Mouse (Mus musculus) forebrain, embryonic 13.5 days (tissue): ENCODE results near the gene Zscan20. TPM values are rescaled to one million over a fixed set of nuclear protein-coding genes. Genes with fewer than 3 reads are reported as not detected.
"Not testable (repeated sequence)": the region's sequence is repeated elsewhere in the genome, so short reads cannot be mapped to it uniquely, and the experiment has no call there.

ENCODE experiments used
- ATAC-seq: fragments of 200-750 bp; cut with Nextera tagmentation; 2 replicates; pipeline ENCODE4 v1.8.0; 2017
- H3K27ac ChIP-seq: fragments of 300-500 bp; sonication (generic); 2 replicates; pipeline ENCODE4 v1.5.1; 2015; ENCODE audit warnings: inconsistent platforms, mild to moderate bottlenecking, moderate library complexity
- H3K27me3 ChIP-seq: fragments of 300-500 bp; sonication (generic); 2 replicates; pipeline ENCODE4 v1.6.1; 2015; ENCODE audit warnings: mild to moderate bottlenecking, inconsistent platforms
- H3K36me3 ChIP-seq: fragments of 300-500 bp; sonication (generic); 2 replicates; pipeline ENCODE4 v1.6.1; 2015; ENCODE audit warnings: mild to moderate bottlenecking, inconsistent platforms; ENCODE audit not compliant: poor library complexity, severe bottlenecking
- H3K4me1 ChIP-seq: fragments of 300-500 bp; sonication (generic); 2 replicates; pipeline ENCODE4 v1.6.1; 2015; ENCODE audit warnings: inconsistent platforms
- H3K4me2 ChIP-seq: fragments of 300-500 bp; sonication (generic); 2 replicates; pipeline ENCODE4 v1.6.1; 2015; ENCODE audit warnings: inconsistent platforms, mild to moderate bottlenecking, moderate library complexity
- H3K4me3 ChIP-seq: fragments of 300-500 bp; sonication (generic); 2 replicates; pipeline ENCODE4 v1.5.1; 2015; ENCODE audit warnings: mild to moderate bottlenecking, inconsistent platforms
- H3K9ac ChIP-seq: fragments of 300-500 bp; sonication (generic); 2 replicates; pipeline ENCODE4 v1.6.1; 2015; ENCODE audit warnings: mild to moderate bottlenecking, inconsistent platforms
- H3K9me3 ChIP-seq: fragments of 300-500 bp; sonication (generic); replicated peaks from 2 replicates; pipeline ENCODE4 v1.6.1; 2016; ENCODE audit warnings: inconsistent platforms
- WGBS: fragments of 180-500 bp; shearing (Covaris S2); methylation state at CpG from one replicate; pipeline ENCODE4 v1.1.7; 2015; 5-methylcytosine and 5-hydroxymethylcytosine counted together
- polyA plus RNA-seq: library from polyadenylated mRNA; unstranded; fragments of >200 nt; fragmentation: Nextera tagmentation; extraction: Ambion mirVana; gene quantifications from 2 replicates; pipeline ENCODE4 v1.2.1, GENCODE M21; 2015

The Zscan20 gene
- polyA plus RNA-seq, 1 experiment from 2014 or later: 5.4 TPM

DNA sequence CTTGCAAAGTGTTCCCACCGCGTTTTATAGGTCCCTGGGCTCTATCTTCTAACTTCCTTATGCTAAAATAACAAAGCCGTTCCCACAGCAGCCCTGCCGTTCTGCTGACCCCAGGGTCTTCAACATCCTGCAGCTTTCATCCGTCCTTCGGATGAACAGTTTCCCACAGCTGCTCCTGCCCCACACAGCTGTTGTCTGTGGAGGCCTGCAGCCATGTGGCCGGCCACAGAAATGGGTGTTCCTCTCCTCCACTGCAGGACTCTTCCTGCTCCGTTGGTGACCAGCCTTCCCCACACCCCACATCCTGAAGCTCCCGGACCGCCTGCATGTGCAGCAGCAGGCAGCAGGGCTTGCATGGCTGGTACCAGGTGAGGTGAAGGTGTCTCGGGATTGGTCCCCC, 27.4 kb upstream of the Zscan20 start:
- H3K4me1 ChIP-seq: 0 out of 2 replicates have a peak, but pooled peaks cover 9% of the 10 kb centered on the region
- H3K9ac ChIP-seq: no peak overlapping the region
- no peak overlapping the region for H3K4me3 ChIP-seq
- no peak for ATAC-seq
- H3K4me2 ChIP-seq: no peak overlapping the region
- no peaks in the 10 kb centered on the region for H3K36me3 ChIP-seq
- no peaks in the 10 kb centered on the region for H3K9me3 ChIP-seq
- 68% methylated on average over 11 of the region's 11 CpGs for WGBS
- no peaks in the 10 kb centered on the region for H3K27me3 ChIP-seq
- H3K27ac ChIP-seq: no peak overlapping the region

DNA sequence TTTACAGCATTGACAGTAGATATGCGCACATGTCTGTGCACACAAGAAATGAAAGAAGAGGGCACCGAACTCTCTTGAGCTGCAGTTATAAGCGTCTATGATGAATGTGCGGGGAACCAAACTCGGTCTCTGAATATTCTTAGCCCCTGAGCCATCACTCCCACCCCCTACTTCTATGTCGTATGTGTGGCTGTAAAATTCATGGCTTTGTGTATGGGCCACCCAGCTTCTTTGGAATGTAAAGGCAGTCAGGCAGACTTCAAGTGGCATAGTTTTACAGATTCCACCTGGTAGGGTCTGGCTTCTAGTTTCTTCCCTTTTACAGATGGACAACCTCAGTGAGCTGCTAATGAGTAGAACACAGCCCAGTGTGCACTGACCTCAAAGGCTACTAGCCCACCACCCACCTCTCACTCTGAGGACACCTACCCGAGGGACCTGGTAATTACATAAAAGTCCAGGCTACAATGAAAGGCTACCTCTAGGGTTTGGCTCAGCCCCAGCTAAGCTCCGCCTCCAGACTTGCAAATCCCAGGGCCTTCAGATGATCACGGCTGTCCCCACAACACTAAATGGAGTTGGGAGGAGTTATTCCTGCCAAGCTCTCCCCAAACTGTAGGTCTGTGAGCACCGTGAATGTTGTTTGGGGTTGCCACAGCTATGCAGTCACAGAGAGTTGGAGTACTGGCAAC, 26.1 kb upstream of the Zscan20 start:
- no peaks in the 10 kb centered on the region for H3K27me3 ChIP-seq
- no peak overlapping the region for H3K4me2 ChIP-seq
- H3K4me3 ChIP-seq: no peak overlapping the region
- H3K36me3 ChIP-seq: no peaks in the 10 kb centered on the region
- no peaks in the 10 kb centered on the region for H3K9me3 ChIP-seq
- ATAC-seq: no peak
- 0 out of 2 replicates have a peak, but pooled peaks cover 9% of the 10 kb centered on the region for H3K4me1 ChIP-seq
- H3K9ac ChIP-seq: no peak overlapping the region
- H3K27ac ChIP-seq: no peak overlapping the region
- WGBS: 61% methylated on average over 10 of the region's 10 CpGs

DNA sequence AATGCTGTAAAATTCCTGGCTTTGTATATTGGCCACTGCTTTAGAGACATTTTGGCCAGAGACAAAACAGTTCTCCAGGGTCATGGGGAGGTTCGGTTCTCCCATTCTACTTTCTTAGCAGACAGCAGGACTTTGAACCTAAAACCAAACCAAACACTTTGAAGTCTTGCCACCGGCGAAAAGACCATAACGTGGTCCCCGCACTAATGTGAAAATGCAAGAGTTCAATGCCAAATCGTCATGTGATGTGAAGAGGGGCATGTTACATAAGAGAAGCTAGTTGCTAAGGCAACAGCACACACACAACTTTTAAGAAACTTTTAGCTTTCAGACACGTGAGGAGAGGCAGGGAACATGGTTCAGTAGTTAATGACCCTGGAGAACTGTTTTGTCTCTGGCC, 25.6 kb upstream of the Zscan20 start:
- H3K27ac ChIP-seq: no peak overlapping the region
- ATAC-seq: no peak
- no peak overlapping the region for H3K4me3 ChIP-seq
- H3K4me1 ChIP-seq: 0 out of 2 replicates have a peak, but pooled peaks cover 9% of the 10 kb centered on the region
- 79% methylated on average over 7 of the region's 7 CpGs for WGBS
- no peaks in the 10 kb centered on the region for H3K27me3 ChIP-seq
- H3K9ac ChIP-seq: no peak overlapping the region
- no peak overlapping the region for H3K4me2 ChIP-seq
- no peaks in the 10 kb centered on the region for H3K36me3 ChIP-seq
- no peaks in the 10 kb centered on the region for H3K9me3 ChIP-seq

DNA sequence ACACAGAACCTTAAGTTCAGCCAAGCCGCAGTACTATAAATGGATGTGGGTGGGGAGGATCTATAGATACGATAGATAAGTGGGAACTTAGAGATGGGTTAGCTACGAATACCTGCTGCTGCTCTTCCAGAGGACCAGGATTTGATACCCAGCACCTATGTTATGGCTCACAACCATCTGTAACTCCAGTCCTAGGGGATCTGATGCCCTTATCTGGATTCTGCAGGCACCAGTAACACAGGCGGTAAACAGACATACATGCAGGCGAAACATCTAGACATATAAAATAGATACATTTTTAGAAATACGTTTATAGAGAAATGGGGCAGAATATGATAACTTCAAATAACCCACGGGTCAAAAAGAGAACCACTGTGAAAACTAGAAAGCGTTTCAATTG, 11.2 kb upstream of the Zscan20 start:
- 90% methylated on average over 8 of the region's 8 CpGs for WGBS
- Histone ChIP-seq H3K27ac (no peak overlapping the region), H3K4me3 (no peak overlapping the region), H3K9ac (no peak overlapping the region), H3K27me3 (0 out of 2 replicates have a peak, but pooled peaks cover 4% of the 10 kb centered on the region), H3K9me3 (no peaks in the 10 kb centered on the region; the same call in 1 of the 2 replicates), H3K4me1 (no peaks in the 10 kb centered on the region), H3K36me3 (no peaks in the 10 kb centered on the region), H3K4me2 (no peak overlapping the region)
- ATAC-seq: no peak

DNA sequence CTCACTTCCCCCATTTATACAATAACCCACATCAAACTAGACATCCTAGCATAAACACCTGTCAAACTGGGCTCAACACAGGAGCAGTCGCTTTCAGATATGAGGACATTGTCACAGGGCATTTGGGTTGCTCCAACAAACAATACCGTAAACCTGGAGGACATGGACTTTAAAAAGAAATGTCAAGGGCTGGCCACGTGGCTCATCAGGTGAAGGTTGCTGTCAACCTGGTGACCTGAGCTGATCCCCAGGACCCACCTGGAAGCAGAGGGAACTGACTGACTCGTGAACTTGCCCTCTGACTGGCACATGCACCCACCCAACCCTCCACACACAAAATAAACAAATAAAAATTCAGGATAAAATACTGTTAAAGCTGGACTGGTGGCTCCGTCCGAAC, 10.7 kb upstream of the Zscan20 start:
- no peak overlapping the region for H3K27ac ChIP-seq
- no peak for ATAC-seq
- no peaks in the 10 kb centered on the region for H3K36me3 ChIP-seq
- no peak overlapping the region for H3K4me3 ChIP-seq
- 0 out of 2 replicates have a peak, but pooled peaks cover 4% of the 10 kb centered on the region for H3K27me3 ChIP-seq
- H3K4me1 ChIP-seq: no peaks in the 10 kb centered on the region
- H3K9ac ChIP-seq: no peak overlapping the region
- H3K9me3 ChIP-seq: no peaks in the 10 kb centered on the region; the same call in 1 of the 2 replicates
- 84% methylated on average over 6 of the region's 6 CpGs for WGBS
- no peak overlapping the region for H3K4me2 ChIP-seq

DNA sequence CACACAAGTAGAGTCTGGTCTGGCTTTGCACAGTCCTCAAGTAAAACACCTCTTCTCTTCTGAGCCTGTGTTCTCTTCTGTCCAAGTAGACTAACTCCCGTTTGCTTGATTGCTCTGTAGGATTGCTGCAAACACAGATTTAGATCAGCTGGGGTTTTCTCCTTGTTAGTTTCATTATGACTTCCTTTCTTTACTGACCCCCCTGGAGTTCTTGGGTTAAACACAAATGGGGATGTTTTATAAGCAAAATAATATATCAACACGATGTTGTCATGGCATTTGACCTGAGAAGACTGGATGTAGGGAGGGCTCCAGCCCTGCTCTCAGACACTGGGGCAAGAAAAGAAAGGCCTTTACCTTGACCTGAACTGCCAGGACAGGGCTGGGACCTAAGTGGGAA, 9.1 kb upstream of the Zscan20 start:
- no peak for ATAC-seq
- H3K4me2 ChIP-seq: no peak overlapping the region
- no peaks in the 10 kb centered on the region for H3K36me3 ChIP-seq
- WGBS: 43% methylated on average over 2 of the region's 2 CpGs
- no peak overlapping the region for H3K9ac ChIP-seq
- H3K27ac ChIP-seq: no peak overlapping the region
- H3K4me3 ChIP-seq: no peak overlapping the region
- no peaks in the 10 kb centered on the region; the same call in 1 of the 2 replicates for H3K9me3 ChIP-seq
- H3K4me1 ChIP-seq: no peaks in the 10 kb centered on the region
- 0 out of 2 replicates have a peak, but pooled peaks cover 4% of the 10 kb centered on the region for H3K27me3 ChIP-seq

DNA sequence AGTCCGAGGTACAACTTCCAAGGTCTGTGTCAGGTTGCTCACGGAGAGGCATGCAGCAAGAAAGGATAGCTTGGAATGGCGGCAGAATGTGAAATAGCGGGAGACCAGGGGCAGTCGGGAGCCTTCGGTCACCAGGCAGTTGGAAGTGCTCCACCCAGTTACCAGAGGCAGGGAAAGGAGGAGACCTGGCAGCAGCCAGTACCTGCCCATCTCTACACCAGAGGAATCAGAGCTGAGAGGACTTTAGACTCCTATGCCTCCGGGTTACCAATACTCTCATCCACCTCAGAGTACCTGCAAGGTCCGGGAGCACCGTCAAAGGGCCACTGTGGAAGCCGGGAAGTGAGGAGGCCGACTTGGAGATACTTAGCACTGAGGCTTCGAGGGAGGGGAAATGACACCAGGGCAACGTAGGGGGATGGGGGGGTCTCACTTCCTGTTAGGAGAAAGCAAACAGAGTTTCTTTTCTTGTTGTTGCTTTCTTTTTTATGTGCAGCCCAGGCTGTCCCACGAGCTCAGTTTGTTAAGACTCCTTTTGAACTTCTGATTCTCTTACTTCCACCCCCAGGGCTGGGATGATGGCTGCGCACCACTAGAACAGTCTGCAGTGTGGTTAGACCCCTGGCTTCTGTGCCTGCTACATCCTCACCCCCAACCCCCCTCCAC, 8.5 kb upstream of the Zscan20 start, which contains the start of gene Tlr12:
Gene Tlr12 (minus strand): TSS at position 374 of the 666 bp plus-strand sequence.
- ATAC-seq: no peak
- no peaks in the 10 kb centered on the region for H3K36me3 ChIP-seq
- no peak within 1 kb of the TSS for H3K9ac ChIP-seq
- H3K4me1 ChIP-seq: no peaks in the 10 kb centered on the region
- H3K27ac ChIP-seq: no peak within 1 kb of the TSS
- H3K9me3 ChIP-seq: no peaks in the 10 kb centered on the region
- WGBS: 84% methylated on average over 15 of the region's 15 CpGs
- no peak within 1 kb of the TSS for H3K4me2 ChIP-seq
- no peak within 1 kb of the TSS for H3K4me3 ChIP-seq
- H3K27me3 ChIP-seq: 0 out of 2 replicates have a peak, but pooled peaks cover 4% of the 10 kb centered on the region

DNA sequence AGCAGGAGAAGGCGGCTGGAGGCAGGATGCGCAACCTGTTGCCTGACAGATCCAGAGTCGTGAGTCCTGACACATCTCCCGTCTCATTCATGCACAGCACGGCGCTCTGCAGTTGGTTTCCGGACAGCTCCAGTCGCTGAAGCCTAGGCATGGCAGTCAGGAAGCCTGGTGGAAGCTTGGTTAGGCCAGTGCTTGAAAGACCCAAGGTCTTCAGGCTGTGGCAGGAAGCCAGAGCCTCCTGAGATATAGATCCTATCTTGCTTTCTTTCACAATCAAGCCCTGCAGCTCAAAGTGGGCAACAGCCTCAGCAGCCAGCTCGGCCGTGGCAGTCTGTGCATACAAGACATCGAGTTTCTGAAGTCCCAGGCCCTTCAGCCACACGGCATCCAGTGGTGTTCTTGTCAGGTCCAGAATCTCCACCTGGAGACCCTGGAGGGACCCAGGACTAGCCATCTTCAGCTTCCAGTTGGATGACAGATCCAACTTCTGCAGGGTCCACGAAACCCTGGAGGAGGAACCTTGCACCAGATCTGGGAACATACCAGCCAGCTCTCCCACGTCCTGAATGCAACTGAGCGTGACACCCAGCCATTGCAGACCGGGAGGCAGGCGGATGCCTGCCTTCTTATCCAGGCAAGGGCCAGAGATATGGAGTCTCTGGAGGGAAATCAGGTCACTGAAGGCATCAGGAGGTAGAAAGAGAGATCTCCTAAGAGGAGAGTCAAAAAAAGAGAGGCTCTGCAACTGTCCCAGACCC, 7.6 kb upstream of the Zscan20 start:
- Histone ChIP-seq H3K4me3 (no peak overlapping the region), H3K9me3 (no peaks in the 10 kb centered on the region), H3K27me3 (0 out of 2 replicates have a peak, but pooled peaks cover 4% of the 10 kb centered on the region), H3K4me1 (no peaks in the 10 kb centered on the region), H3K4me2 (no peak overlapping the region), H3K27ac (no peak overlapping the region), H3K36me3 (no peaks in the 10 kb centered on the region), H3K9ac (no peak overlapping the region)
- no peak for ATAC-seq
- WGBS: 77% methylated on average over 17 of the region's 17 CpGs

DNA sequence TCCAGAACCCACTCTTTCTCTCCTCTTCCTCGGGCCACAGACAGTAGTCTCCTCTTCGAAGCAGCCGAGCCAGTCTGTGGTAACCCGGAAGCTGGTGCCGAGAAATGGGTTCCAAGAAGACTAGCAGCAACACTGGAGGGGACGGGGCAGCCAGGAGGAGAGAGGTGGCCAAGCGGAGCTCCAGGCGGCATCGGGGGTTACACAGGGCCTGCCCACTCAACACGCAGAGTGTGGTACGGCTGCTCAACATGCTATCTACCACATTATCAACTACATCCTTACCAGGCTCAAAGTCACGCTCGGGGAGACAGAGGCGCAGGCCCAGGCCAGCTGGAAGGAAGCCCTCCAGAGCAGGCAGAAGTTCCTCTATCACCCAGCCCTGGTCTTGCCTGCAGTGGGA, 5.9 kb upstream of the Zscan20 start:
- H3K27ac ChIP-seq: no peak overlapping the region
- H3K4me2 ChIP-seq: no peak overlapping the region
- H3K4me3 ChIP-seq: no peak overlapping the region
- no peaks in the 10 kb centered on the region for H3K9me3 ChIP-seq
- no peaks in the 10 kb centered on the region for H3K36me3 ChIP-seq
- H3K27me3 ChIP-seq: 0 out of 2 replicates have a peak, but pooled peaks cover 4% of the 10 kb centered on the region
- 92% methylated on average over 14 of the region's 14 CpGs for WGBS
- no peak overlapping the region for H3K9ac ChIP-seq
- peaks cover under 1% of the 10 kb centered on the region for H3K4me1 ChIP-seq
- no peak for ATAC-seq

DNA sequence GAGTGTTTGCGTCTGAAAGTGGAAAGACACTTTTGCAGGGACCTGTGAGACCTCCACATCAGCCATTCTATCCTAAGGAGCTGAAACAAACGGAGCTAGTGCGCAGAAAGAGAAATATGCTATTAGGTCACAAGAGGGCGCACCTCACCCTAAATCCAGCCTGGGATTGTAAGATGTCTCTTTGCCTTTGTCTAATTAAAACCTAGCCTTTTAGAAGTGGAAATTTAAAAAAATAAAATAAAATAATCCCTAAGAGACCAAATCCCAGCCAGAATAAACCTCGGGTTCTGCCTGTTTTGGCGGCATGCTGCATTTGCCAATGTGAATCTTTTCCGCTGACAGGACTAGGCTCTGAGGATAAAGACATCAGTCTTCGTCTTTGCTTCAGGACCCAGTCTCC, 3.4 kb upstream of the Zscan20 start:
- Histone ChIP-seq H3K4me3 (no peak overlapping the region), H3K4me2 (no peak overlapping the region), H3K27ac (no peak overlapping the region), H3K27me3 (0 out of 2 replicates have a peak, but pooled peaks cover 4% of the 10 kb centered on the region), H3K9me3 (no peaks in the 10 kb centered on the region), H3K36me3 (0 out of 2 replicates have a peak, but pooled peaks cover 2% of the 10 kb centered on the region), H3K4me1 (peaks cover 16% of the 10 kb centered on the region), H3K9ac (no peak overlapping the region)
- no peak for ATAC-seq
- WGBS: 24% methylated on average over 8 of the region's 8 CpGs

DNA sequence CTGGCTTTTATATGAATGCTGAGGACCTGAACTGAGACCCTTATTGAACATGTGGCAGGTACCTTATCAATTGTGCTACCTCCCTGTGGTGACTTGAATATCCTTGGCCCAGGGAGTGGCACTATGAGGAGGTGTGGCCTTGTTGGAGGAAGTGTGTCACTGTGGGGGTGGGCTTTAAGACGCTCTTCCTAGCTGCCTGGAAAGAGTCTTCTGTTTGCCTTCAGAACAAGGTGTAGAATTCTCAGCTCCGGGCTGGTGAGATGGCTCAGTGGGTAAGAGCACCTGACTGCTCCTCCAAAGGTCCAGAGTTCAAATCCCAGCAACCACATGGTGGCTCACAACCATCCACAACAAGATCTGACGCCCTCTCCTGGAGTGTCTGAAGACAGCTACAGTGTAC, 1.8 kb upstream of the Zscan20 start:
- not testable (repeated sequence) for H3K4me3 ChIP-seq, H3K4me2 ChIP-seq, H3K9me3 ChIP-seq, H3K27ac ChIP-seq, H3K9ac ChIP-seq, ATAC-seq, H3K27me3 ChIP-seq, H3K36me3 ChIP-seq
- peaks cover 29% of the 10 kb centered on the region for H3K4me1 ChIP-seq
- WGBS: 76% methylated on average over 3 of the region's 3 CpGs

DNA sequence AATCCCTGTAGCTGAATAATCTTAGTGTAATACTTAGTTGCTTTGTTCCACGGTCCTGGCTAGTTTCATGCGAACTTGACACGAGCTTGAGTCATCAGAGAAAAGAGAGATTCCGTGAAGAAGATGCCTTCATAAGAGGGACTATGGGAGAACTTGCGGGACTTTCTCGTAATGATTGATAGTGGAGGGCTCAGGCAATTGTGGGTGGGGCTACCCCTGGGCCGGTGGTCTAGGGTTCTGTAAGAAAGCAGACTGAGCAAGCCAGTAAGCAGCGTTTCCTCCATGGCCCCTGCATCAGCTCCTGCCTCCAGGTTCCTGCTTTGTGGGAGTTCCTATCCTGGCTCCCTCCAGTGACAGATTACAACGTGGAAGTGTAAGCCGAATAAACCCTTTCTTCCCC, 808 bp upstream of the Zscan20 start:
- H3K4me3 ChIP-seq: peak overlapping the region; percentile 61
- WGBS: 30% methylated on average over 10 of the region's 10 CpGs
- 0 out of 2 replicates have a peak, but pooled peaks cover 5% of the 10 kb centered on the region for H3K36me3 ChIP-seq
- ATAC-seq: no peak
- H3K27me3 ChIP-seq: no peaks in the 10 kb centered on the region
- H3K9ac ChIP-seq: no peak overlapping the region
- no peaks in the 10 kb centered on the region for H3K9me3 ChIP-seq
- peak overlapping the region; percentile 76 for H3K4me2 ChIP-seq
- no peak overlapping the region; the same call in 1 of the 2 replicates for H3K27ac ChIP-seq
- peaks cover 29% of the 10 kb centered on the region for H3K4me1 ChIP-seq
